Mouse (Mus musculus): ENCODE measurements around the gene Clec16a.

Clec16a gene

GRCm38 (mm10) chr16:10544995-10545622 is at the start of gene Clec16a:
TSS of gene Clec16a (plus strand) at chr16:10545339.
- DNase-seq (ENCODE audit: low spot score in 2 of 2): peak; percentile 91 to 95

GRCm38 (mm10) chr16:10495824-10496298 is 49.3 kb upstream of the Clec16a start:
- DNase-seq (ENCODE audit: low spot score in 2 of 2): no peak

GRCm38 (mm10) chr16:10498096-10498602 is 47.0 kb upstream of the Clec16a start:
- no peak for DNase-seq (ENCODE audit: low spot score in 2 of 2)

GRCm38 (mm10) chr16:10499122-10499521 is 46.0 kb upstream of the Clec16a start:
- no peak for DNase-seq (ENCODE audit: low spot score in 2 of 2)

GRCm38 (mm10) chr16:10501865-10502264 is 43.3 kb upstream of the Clec16a start:
- DNase-seq (ENCODE audit: low spot score in 2 of 2): no peak

- DNase-seq (ENCODE audit: low spot score in 2 of 2): no peak
These were observed 42.1 kb upstream of the Clec16a start for GRCm38 (mm10) chr16:10503058-10503457.

GRCm38 (mm10) chr16:10507445-10507844 is 37.7 kb upstream of the Clec16a start:
- DNase-seq (ENCODE audit: low spot score in 2 of 2): no peak

- DNase-seq (ENCODE audit: low spot score in 2 of 2): no peak
These were observed 36.4 kb upstream of the Clec16a start for GRCm38 (mm10) chr16:10508691-10509090.

- peak in 1 of 2 experiments; percentile 32 for DNase-seq (ENCODE audit: low spot score in 2 of 2)
These were observed 34.5 kb upstream of the Clec16a start for GRCm38 (mm10) chr16:10510477-10511133.

- DNase-seq (ENCODE audit: low spot score in 2 of 2): peak in 1 of 2 experiments; percentile 26
These were observed 34.0 kb upstream of the Clec16a start for GRCm38 (mm10) chr16:10511134-10511520.

- DNase-seq (ENCODE audit: low spot score in 2 of 2): no peak
These were observed 29.1 kb upstream of the Clec16a start for GRCm38 (mm10) chr16:10515953-10516572.

GRCm38 (mm10) chr16:10518030-10518429 is 27.1 kb upstream of the Clec16a start:
- DNase-seq (ENCODE audit: low spot score in 2 of 2): no peak

GRCm38 (mm10) chr16:10520908-10521614 is 24.1 kb upstream of the Clec16a start:
- peak; percentile 80 to 89 for DNase-seq (ENCODE audit: low spot score in 2 of 2)

- DNase-seq (ENCODE audit: low spot score in 2 of 2): peak; percentile 54 to 82
These were observed 22.3 kb upstream of the Clec16a start for GRCm38 (mm10) chr16:10522811-10523210.

GRCm38 (mm10) chr16:10523650-10524049 is 21.5 kb upstream of the Clec16a start:
- no peak for DNase-seq (ENCODE audit: low spot score in 2 of 2)

GRCm38 (mm10) chr16:10524866-10525609 is 20.1 kb upstream of the Clec16a start:
- no peak for DNase-seq (ENCODE audit: low spot score in 2 of 2)

GRCm38 (mm10) chr16:10525610-10525980 is 19.5 kb upstream of the Clec16a start:
- no peak for DNase-seq (ENCODE audit: low spot score in 2 of 2)

- peak in 1 of 2 experiments; percentile 26 for DNase-seq (ENCODE audit: low spot score in 2 of 2)
These were observed 18.0 kb upstream of the Clec16a start for GRCm38 (mm10) chr16:10527046-10527644.

GRCm38 (mm10) chr16:10528382-10528781 is 16.8 kb upstream of the Clec16a start:
- no peak for DNase-seq (ENCODE audit: low spot score in 2 of 2)

- DNase-seq (ENCODE audit: low spot score in 2 of 2): no peak
These were observed 15.0 kb upstream of the Clec16a start for GRCm38 (mm10) chr16:10530179-10530578.

GRCm38 (mm10) chr16:10533781-10534180 is 11.4 kb upstream of the Clec16a start:
- DNase-seq (ENCODE audit: low spot score in 2 of 2): no peak
